Mouse (Mus musculus) hindbrain, embryonic 13.5 days (tissue): ENCODE data around the gene Mast4. TPM values are rescaled to one million over a fixed set of nuclear protein-coding genes. Genes with fewer than 3 reads are reported as not detected.

Experiments
- ATAC-seq: fragments of 200-750 bp; cut with Nextera tagmentation; 2 replicates; pipeline ENCODE4 v1.8.0; 2017; ENCODE audit warnings: moderate TSS enrichment; ENCODE audit not compliant: low FRiP score
- H3K27ac ChIP-seq: fragments of 300-500 bp; sonication (generic); 2 replicates; pipeline ENCODE4 v1.5.1; 2015; ENCODE audit warnings: inconsistent platforms, mild to moderate bottlenecking, moderate library complexity
- H3K27me3 ChIP-seq: fragments of 300-500 bp; sonication (generic); 2 replicates; pipeline ENCODE4 v1.6.1; 2015; ENCODE audit warnings: mild to moderate bottlenecking, inconsistent platforms
- H3K36me3 ChIP-seq: fragments of 300-500 bp; sonication (generic); 2 replicates; pipeline ENCODE4 v1.6.1; 2015; ENCODE audit warnings: mild to moderate bottlenecking, inconsistent platforms
- H3K4me1 ChIP-seq: fragments of 300-500 bp; sonication (generic); replicated peaks from 2 replicates; pipeline ENCODE4 v1.6.1; 2015; ENCODE audit warnings: inconsistent platforms
- H3K4me2 ChIP-seq: fragments of 300-500 bp; sonication (generic); 2 replicates; pipeline ENCODE4 v1.6.1; 2015; ENCODE audit warnings: inconsistent platforms, mild to moderate bottlenecking, moderate library complexity
- H3K4me3 ChIP-seq: fragments of 300-500 bp; sonication (generic); 2 replicates; pipeline ENCODE4 v1.5.1; 2015; ENCODE audit warnings: mild to moderate bottlenecking, inconsistent platforms
- H3K9ac ChIP-seq: fragments of 300-500 bp; sonication (generic); 2 replicates; pipeline ENCODE4 v1.6.1; 2015; ENCODE audit warnings: mild to moderate bottlenecking, inconsistent platforms
- H3K9me3 ChIP-seq: fragments of 300-500 bp; sonication (generic); 2 replicates; pipeline ENCODE4 v1.6.1; 2016; ENCODE audit warnings: inconsistent platforms
- WGBS: fragments of 180-500 bp; shearing (Covaris S2); methylation state at CpG from one replicate; pipeline ENCODE4 v1.1.7; 2015; 5-methylcytosine and 5-hydroxymethylcytosine counted together
- polyA plus RNA-seq: library from polyadenylated mRNA; unstranded; fragments of >200 nt; fragmentation: Nextera tagmentation; extraction: Ambion mirVana; gene quantifications from 2 replicates; pipeline ENCODE4 v1.2.1, GENCODE M21; 2015

Gene Mast4
- polyA plus RNA-seq, 1 experiment from 2014 or later = 29.7 TPM

- Histone ChIP-seq H3K4me2 (no peak overlapping the region), H3K36me3 (no peaks in the 10 kb centered on the region), H3K27me3 (no peaks in the 10 kb centered on the region), H3K9me3 (no peaks in the 10 kb centered on the region), H3K4me1 (peaks cover 25% of the 10 kb centered on the region), H3K4me3 (no peak overlapping the region), H3K27ac (no peak overlapping the region), H3K9ac (no peak overlapping the region)
- 78% methylated on average over 8 of the region's 8 CpGs for WGBS
- ATAC-seq = no peak
Observed at GRCm38 (mm10) chr13:102877154-102877553, 457.1 kb downstream of the Mast4 start.

DNA sequence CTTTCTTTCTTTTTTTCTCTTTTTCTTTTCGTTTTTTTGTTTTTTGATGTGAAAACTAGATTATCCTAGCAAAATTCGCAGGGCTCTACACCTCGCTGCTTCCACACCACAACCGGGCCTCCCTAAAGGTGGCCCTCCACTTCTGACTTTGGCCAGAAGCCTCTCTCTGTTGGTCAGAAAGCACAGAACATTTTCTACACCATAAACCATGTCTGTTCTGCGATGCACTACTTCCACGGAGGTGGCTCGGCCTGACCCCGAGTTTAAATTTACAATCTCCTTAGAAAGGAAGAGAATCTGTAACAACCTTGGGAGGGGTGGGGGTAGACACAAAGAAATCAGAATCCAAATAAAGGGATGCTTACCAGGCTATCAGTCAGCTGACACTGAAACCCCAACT, 458.8 kb downstream of the Mast4 start:
- no peak overlapping the region for H3K9ac ChIP-seq

GRCm38 (mm10) chr13:102875144-102875476, 459.2 kb downstream of the Mast4 start:
- H3K4me1 ChIP-seq = peaks cover 25% of the 10 kb centered on the region
- H3K4me2 ChIP-seq = no peak overlapping the region
- ATAC-seq = no peak
- 56% methylated on average over 3 of the region's 3 CpGs for WGBS
- no peak overlapping the region for H3K27ac ChIP-seq
- H3K9ac ChIP-seq = no peak overlapping the region
- no peaks in the 10 kb centered on the region for H3K9me3 ChIP-seq
- H3K27me3 ChIP-seq = no peaks in the 10 kb centered on the region
- no peaks in the 10 kb centered on the region for H3K36me3 ChIP-seq
- H3K4me3 ChIP-seq = no peak overlapping the region

More for the DNA sequence above, 458.8 kb downstream of the Mast4 start:
- no peaks in the 10 kb centered on the region for H3K27me3 ChIP-seq
- no peaks in the 10 kb centered on the region for H3K36me3 ChIP-seq
- H3K9me3 ChIP-seq = no peaks in the 10 kb centered on the region
- H3K4me2 ChIP-seq = no peak overlapping the region
- H3K4me3 ChIP-seq = no peak overlapping the region
- WGBS = 60% methylated on average over 8 of the region's 8 CpGs
- ATAC-seq = no peak
- H3K4me1 ChIP-seq = peaks cover 25% of the 10 kb centered on the region
- no peak overlapping the region for H3K27ac ChIP-seq

DNA sequence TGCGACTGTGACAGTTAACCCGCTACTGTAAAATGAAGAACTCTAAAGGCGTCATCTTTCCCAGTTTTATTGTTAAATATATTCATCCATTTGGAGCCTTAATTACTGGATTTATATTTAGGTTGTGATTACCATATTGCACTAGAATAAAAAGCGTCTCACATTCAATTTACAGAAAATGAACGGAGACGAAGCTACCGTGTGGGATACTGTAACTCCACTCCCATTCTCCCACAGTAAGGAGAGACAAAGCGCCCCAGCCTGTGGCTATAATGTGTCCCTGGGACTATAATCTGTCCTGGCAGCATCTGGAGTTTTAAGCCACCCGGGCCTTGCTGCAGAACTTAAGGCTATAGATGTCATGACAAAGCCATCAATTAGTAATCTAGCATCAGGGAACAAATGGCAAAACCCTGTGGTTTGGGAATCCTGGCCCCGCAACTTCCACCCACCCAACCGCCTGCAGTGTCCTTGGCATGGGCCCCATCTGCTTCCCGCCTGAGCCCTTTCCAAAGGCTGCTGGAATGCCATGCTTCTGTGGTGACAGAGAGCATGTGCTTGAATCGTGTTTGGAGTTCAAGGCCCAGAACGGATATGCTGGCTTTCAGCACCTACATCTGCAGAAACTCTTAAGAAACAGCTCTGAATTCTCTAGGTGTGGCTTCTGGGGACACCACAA, 459.7 kb downstream of the Mast4 start:
- no peak overlapping the region for H3K4me2 ChIP-seq
- H3K27ac ChIP-seq = no peak overlapping the region
- no peak overlapping the region for H3K9ac ChIP-seq
- H3K4me3 ChIP-seq = no peak overlapping the region
- WGBS = 57% methylated on average over 14 of the region's 14 CpGs
- H3K9me3 ChIP-seq = no peaks in the 10 kb centered on the region
- H3K4me1 ChIP-seq = peaks cover 25% of the 10 kb centered on the region
- peak; percentile 69 for ATAC-seq
- no peaks in the 10 kb centered on the region for H3K36me3 ChIP-seq
- H3K27me3 ChIP-seq = no peaks in the 10 kb centered on the region

GRCm38 (mm10) chr13:102873412-102874016, 460.8 kb downstream of the Mast4 start:
- Histone ChIP-seq H3K4me3 (no peak overlapping the region), H3K9ac (no peak overlapping the region), H3K27ac (no peak overlapping the region), H3K4me2 (no peak overlapping the region), H3K4me1 (peaks cover 22% of the 10 kb centered on the region), H3K36me3 (no peaks in the 10 kb centered on the region), H3K27me3 (no peaks in the 10 kb centered on the region), H3K9me3 (peaks cover 3% of the 10 kb centered on the region; the same call in 1 of the 2 replicates)
- ATAC-seq = no peak
- 94% methylated on average over 5 of the region's 5 CpGs for WGBS

DNA sequence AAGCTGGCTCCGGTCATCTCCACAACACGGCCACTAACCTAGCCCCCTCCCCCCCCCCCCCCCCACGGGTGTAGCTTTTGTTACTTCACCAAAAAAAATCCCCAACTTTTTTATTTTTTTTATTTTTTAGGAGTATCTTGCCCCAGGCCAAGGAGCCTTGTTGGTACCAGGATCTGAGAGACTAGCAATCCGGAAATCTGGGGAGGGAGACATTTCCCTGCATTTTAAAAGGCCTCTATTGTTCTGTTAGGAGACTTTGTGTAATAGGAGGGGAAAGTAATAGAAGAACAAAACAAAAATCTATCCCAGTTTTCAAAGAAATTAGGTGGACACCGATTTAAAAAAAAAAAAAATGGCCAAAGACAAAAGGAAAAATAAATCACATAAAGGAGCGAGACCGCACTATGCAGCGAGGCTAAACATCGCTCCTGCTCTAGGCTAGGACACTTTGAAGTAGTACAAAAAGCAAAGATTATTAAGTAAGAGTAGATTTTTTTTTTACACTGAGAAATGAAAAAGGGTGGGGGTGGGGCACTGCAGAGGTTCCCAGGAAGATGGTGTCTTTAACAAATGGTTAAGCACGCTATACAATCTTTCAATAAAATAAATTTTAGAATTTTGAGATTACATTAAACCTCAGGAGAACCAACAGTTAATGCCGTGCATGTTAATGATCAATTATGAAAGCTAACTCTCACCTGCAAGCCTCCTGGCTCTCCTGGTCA, 462.8 kb downstream of the Mast4 start:
- H3K9ac ChIP-seq = no peak overlapping the region
- H3K4me1 ChIP-seq = peaks cover 16% of the 10 kb centered on the region
- no peak overlapping the region for H3K27ac ChIP-seq
- no peaks in the 10 kb centered on the region for H3K36me3 ChIP-seq
- H3K27me3 ChIP-seq = no peaks in the 10 kb centered on the region
- WGBS = 59% methylated on average over 11 of the region's 11 CpGs
- no peak overlapping the region for H3K4me2 ChIP-seq
- peaks cover 8% of the 10 kb centered on the region; the same call in 1 of the 2 replicates for H3K9me3 ChIP-seq
- H3K4me3 ChIP-seq = no peak overlapping the region
- ATAC-seq = no peak

DNA sequence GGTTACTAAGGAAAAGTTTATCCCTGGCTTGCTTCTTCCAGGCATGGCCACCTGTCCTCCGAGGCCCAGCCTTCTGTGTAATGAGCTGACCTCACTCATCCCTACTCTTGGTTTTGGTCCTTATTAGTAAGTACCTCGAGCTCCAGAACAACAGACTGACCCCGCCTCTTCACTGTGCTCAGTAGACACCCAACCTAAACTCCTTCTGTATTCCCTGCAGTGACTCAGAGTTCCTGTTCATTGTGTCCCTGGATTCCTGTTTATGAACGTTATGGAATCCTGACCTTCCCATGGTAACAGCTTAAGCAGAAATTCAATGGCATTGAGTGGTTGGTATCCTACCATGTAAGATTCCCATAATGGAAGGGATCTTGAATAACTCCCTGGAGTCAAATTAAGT, 464.8 kb downstream of the Mast4 start:
- Histone ChIP-seq H3K4me1 (peaks cover 19% of the 10 kb centered on the region), H3K9me3 (peaks cover 8% of the 10 kb centered on the region; the same call in 1 of the 2 replicates), H3K27me3 (no peaks in the 10 kb centered on the region), H3K27ac (no peak overlapping the region), H3K4me2 (no peak overlapping the region), H3K9ac (no peak overlapping the region), H3K4me3 (no peak overlapping the region), H3K36me3 (no peaks in the 10 kb centered on the region)
- no peak for ATAC-seq
- 90% methylated on average over 4 of the region's 4 CpGs for WGBS

- Histone ChIP-seq H3K9me3 (peaks cover 8% of the 10 kb centered on the region; the same call in 1 of the 2 replicates), H3K9ac (no peak overlapping the region)
Observed at GRCm38 (mm10) chr13:102866816-102867215, 467.5 kb downstream of the Mast4 start.

GRCm38 (mm10) chr13:102865971-102866724, 468.1 kb downstream of the Mast4 start:
- H3K4me2 ChIP-seq = no peak overlapping the region
- H3K36me3 ChIP-seq = no peaks in the 10 kb centered on the region
- peak overlapping the region; percentile 26; the same call in 1 of the 2 replicates for H3K27ac ChIP-seq
- H3K4me3 ChIP-seq = no peak overlapping the region
- H3K27me3 ChIP-seq = no peaks in the 10 kb centered on the region
- peaks cover 8% of the 10 kb centered on the region; the same call in 1 of the 2 replicates for H3K9me3 ChIP-seq
- peak; percentile 43; the same call in 1 of the 2 replicates for ATAC-seq
- 34% methylated on average over 11 of the region's 11 CpGs for WGBS
- peaks cover 13% of the 10 kb centered on the region for H3K4me1 ChIP-seq
- no peak overlapping the region for H3K9ac ChIP-seq

More at GRCm38 (mm10) chr13:102866816-102867215, 467.5 kb downstream of the Mast4 start:
- Histone ChIP-seq H3K4me1 (peaks cover 13% of the 10 kb centered on the region), H3K4me2 (no peak overlapping the region), H3K4me3 (no peak overlapping the region), H3K27me3 (no peaks in the 10 kb centered on the region), H3K36me3 (no peaks in the 10 kb centered on the region), H3K27ac (no peak overlapping the region)
- ATAC-seq = no peak

DNA sequence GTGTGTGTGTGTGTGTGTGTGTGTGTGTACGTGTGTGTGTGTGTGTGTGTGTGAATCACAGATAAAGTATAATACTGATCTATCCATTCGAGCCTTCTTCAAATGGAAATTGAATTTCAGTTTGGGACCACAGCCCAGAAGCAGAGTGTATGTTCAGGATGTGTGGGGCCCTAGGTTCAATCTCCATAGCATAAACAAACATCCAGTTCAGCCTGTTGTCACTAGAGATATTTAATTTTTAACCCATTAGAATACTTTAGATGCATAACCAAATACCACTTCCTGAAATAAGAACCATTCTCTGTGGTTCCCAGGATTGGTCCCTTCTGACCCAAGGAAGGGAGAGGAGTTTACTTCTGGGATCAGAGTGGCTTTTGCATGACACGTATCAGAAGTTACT, 468.8 kb downstream of the Mast4 start:
- 66% methylated on average over 3 of the region's 3 CpGs for WGBS
- no peak overlapping the region for H3K4me2 ChIP-seq
- peaks cover 8% of the 10 kb centered on the region; the same call in 1 of the 2 replicates for H3K9me3 ChIP-seq
- H3K4me3 ChIP-seq = no peak overlapping the region
- peak overlapping the region; percentile 26; the same call in 1 of the 2 replicates for H3K27ac ChIP-seq
- peaks cover 13% of the 10 kb centered on the region for H3K4me1 ChIP-seq
- H3K36me3 ChIP-seq = no peaks in the 10 kb centered on the region
- H3K27me3 ChIP-seq = no peaks in the 10 kb centered on the region
- no peak overlapping the region for H3K9ac ChIP-seq
- ATAC-seq = no peak

DNA sequence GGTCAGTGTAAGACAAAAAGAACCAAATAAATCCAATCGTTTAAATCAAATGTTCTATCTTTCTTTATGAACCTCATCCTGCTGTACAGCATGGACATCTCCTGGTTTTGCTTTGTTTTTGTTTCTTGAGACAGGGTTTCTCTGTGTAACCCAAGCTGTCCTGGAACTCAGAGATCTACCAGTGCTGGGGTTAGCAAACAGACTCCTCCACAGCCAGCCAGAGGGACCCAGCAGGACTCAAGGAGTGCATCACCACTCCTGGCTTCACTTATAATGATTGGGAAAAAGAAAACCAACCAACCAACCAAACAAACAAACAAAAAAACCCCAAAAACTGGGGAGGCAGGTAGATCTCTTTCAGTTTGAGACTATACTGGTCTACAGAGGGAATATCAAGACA, 469.5 kb downstream of the Mast4 start:
- peaks cover 13% of the 10 kb centered on the region for H3K4me1 ChIP-seq
- WGBS = 82% methylated on average over 1 of the region's 1 CpGs

GRCm38 (mm10) chr13:102864079-102864478, 470.2 kb downstream of the Mast4 start:
- no peak for ATAC-seq
- no peak overlapping the region for H3K9ac ChIP-seq
- H3K4me1 ChIP-seq = peaks cover 13% of the 10 kb centered on the region
- H3K36me3 ChIP-seq = no peaks in the 10 kb centered on the region
- H3K4me3 ChIP-seq = no peak overlapping the region
- H3K27me3 ChIP-seq = no peaks in the 10 kb centered on the region
- WGBS = 89% methylated on average over 2 of the region's 2 CpGs
- peaks cover 8% of the 10 kb centered on the region; the same call in 1 of the 2 replicates for H3K9me3 ChIP-seq
- H3K4me2 ChIP-seq = no peak overlapping the region
- H3K27ac ChIP-seq = no peak overlapping the region

More for the DNA sequence above, 469.5 kb downstream of the Mast4 start:
- no peak for ATAC-seq
- Histone ChIP-seq H3K4me2 (no peak overlapping the region), H3K36me3 (no peaks in the 10 kb centered on the region), H3K9me3 (peaks cover 8% of the 10 kb centered on the region; the same call in 1 of the 2 replicates), H3K27ac (no peak overlapping the region), H3K27me3 (no peaks in the 10 kb centered on the region), H3K4me3 (no peak overlapping the region), H3K9ac (no peak overlapping the region)
